Mouse (Mus musculus) testis, postnatal 10 days (tissue): Measurements from ENCODE around the gene Wdr1.
A peak's percentile ranks its signal among the peaks of the same experiment; 100 is the strongest.
"Not testable (repeated sequence)": the region's sequence is repeated elsewhere in the genome, so short reads cannot be mapped to it uniquely, and the experiment has no call there.

Source experiments
- DNase-seq: peaks from one replicate; pipeline ENCODE4 v3.0.0; 2021; ENCODE audit warnings: low spot score

Gene Wdr1

DNA sequence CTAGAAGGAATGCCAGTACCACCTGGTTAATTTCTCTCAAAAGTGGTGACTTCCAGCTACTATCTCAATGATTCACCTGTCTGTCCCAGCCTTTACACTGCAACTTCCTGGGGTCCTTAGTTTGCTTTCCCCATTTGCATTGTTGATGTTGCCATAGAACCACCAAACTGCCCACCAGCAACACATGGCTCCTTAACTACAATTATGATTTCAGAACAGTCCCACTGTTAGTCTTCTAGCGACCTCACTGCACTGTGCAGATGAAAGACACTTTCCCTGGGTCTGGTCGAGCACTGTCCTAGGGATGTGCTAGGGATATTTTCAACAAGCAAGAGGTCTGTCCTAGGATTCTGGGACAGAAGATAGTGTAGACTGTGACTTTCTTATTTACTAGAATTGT is at the start of gene Wdr1:
TSS of gene Wdr1 (minus strand) at position 101 of the 400 bp plus-strand sequence.
- no peak for DNase-seq

GRCm38 (mm10) chr5:38611118-38611517 is 48.1 kb upstream of the Wdr1 start:
- no peak for DNase-seq

DNA sequence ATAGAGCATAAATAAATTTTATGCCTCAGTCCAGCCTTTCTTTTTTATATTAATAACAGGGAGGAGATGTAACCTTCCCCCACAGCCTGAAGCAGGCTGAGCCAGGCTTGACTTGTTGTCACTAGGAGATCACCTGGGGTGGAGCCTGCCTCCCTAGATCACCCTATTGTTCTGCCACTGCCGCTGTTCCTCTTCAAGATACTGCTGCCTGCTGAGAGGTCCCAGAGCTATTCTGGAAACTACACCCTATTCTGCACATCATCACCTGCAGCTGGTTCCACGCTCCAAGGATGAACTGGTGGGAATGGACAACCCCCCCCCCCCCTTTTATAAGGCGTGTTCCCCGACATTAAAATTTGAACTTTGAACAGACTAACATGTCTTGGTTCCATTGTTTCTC is 45.2 kb upstream of the Wdr1 start:
- not testable (repeated sequence) for DNase-seq

GRCm38 (mm10) chr5:38598647-38599304 is 35.8 kb upstream of the Wdr1 start:
- DNase-seq = no peak

GRCm38 (mm10) chr5:38588924-38589323 is 25.9 kb upstream of the Wdr1 start:
- no peak for DNase-seq

- no peak for DNase-seq
These were observed 22.4 kb upstream of the Wdr1 start for GRCm38 (mm10) chr5:38585450-38585849.

DNA sequence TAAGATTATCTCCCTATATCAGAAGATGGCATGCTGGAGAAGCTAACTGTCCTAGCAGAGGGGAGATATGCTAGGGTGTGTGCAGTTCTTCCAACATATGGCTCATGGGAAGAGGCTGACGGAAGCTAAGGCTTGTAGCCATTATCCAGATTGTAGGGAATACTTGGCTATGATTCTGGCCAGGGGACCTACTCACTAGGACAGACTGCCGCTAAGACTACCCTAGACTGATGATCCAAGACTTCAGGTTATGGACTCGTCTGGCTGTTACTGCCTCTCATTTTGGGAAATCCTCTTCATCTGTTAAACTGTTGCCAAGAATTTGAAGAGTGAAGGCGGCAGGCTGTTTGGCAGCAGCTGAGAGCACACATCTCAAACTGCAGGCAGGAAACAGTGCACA is 20.0 kb upstream of the Wdr1 start:
- no peak for DNase-seq

DNA sequence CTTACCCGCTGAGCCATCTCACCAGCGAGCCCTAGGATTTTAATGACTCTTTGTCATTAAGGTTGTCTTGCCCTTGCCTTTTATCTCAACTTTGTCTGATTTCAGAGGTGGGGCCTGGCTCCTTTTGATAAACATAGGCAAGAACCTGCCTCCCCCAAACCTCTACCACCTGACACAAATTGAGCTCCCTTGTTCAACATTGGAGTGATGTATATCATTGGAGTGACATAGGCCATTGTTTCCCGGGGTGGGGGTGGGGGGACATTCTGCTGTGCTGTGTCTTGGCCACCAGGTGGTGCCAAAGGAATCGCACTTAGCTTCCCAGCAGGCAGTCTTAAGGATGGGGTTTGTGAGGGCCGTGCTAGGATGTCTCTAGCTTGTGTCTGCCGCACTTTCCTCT is 17.7 kb upstream of the Wdr1 start:
- DNase-seq = peak; percentile 49

DNA sequence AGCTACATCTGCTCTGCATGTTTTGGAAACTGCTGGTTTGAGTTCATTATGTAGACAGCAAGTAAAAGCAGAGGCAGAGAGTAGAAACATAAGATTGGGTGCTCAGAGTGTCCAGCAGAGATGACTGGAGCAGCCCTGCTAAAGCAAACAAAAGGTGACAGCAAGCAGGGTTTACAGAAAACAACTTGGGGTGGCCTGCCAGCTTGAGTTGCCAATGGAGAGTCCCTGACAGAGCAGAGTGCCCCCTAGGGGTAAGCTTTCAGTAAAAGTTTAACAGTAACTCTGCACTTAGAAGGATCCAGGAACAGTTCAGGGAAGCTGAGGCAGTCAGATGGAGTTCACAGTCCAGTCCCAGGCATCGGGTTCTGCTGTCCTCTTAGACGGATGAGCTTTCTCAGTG is 7.9 kb upstream of the Wdr1 start:
- no peak for DNase-seq

DNA sequence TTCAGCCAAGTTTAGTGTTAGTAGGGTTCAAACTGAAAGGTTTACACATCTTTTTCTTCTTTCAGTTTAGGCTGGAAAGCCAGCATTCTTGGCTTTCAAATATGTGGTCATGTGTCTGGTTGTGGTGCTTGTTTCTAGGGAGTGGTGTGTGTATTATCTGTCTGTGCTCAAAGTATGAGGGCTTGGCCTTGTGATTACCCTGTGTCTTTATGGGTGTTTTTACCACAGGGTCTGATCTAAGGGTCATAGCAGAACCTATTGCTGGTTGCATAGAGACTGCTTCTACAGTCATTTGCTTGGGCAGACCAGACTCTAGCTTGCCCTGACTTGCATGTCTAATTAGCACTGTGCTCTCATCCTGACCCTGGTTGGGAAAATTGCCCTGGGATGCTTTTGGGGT is 5.6 kb upstream of the Wdr1 start:
- no peak for DNase-seq

- no peak for DNase-seq
These were observed 1.8 kb upstream of the Wdr1 start for GRCm38 (mm10) chr5:38564831-38565230.

DNA sequence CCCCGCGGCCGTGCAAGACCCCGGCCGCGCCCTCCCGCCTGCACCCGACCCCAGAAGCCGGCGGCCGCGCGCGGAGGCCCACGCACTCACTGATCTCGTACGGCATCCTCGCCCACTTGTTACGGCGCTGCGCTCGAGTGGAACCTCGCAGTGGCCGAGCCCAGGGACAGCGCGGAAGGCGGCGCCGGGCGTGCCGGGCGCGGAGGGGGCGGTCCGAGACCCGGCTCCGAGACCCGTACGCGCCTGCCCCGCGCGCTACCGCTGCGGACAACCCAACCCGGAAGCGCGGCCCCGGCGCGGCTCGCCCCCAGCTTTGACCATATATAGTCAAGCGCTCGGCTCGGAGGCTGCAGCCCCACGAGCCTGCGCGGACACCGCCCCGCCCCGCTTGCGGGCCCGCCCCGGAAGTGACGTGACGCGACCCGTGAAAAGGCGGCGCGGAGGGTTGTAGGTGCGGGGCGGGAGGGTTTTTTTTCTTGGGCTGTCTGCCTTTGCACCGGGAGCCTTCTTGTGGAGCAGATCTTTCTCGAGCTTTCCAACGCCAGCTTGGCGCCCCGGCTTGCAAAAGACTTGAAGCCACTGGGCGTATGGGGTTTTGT is 1.5 kb downstream of the Wdr1 start:
- peak; percentile 99 for DNase-seq

GRCm38 (mm10) chr5:38560586-38561425 is 2.2 kb downstream of the Wdr1 start:
- DNase-seq = peak; percentile 57

DNA sequence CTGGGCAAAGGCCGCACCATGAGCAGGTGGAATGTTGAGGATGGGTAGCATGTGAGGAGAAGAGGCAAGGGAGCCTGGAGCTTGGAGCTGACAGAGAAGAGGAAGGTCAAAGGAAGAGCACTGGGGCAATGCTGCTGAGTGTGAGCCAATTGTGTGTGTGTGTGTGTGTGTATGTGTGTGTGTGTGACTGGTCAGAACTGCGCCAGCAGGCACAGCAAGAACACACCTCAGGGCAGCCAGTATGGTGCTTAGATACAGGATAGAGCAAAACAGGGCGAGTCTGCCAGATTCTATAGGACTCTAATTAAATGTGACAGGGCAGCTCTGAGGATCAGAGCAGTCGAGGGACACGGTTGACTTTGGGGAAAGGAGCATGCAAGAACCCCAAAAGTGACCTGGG is 4.2 kb downstream of the Wdr1 start:
- DNase-seq = no peak

- no peak for DNase-seq
These were observed 5.2 kb downstream of the Wdr1 start for GRCm38 (mm10) chr5:38557811-38558210.

GRCm38 (mm10) chr5:38556406-38556805 is 6.6 kb downstream of the Wdr1 start:
- DNase-seq = no peak

DNA sequence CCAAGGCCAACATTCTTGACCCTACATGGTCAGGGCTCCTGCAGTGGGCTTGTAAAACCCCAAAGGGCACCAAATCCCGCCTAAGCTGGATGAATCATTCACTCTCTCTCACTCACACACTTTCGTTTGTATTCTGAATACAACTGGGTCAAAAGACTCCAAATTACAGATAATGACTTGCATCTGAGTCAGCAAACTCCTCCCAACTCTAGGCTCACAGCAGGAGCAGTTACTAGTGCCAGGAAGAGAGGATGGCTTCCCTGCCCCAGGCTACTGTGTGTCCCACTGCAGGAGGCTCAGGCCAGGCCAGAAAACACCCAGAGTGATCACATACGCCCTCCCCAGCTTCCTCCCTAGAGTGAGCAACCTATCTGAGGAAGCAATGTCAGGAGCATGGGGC is 9.1 kb downstream of the Wdr1 start:
- no peak for DNase-seq

DNA sequence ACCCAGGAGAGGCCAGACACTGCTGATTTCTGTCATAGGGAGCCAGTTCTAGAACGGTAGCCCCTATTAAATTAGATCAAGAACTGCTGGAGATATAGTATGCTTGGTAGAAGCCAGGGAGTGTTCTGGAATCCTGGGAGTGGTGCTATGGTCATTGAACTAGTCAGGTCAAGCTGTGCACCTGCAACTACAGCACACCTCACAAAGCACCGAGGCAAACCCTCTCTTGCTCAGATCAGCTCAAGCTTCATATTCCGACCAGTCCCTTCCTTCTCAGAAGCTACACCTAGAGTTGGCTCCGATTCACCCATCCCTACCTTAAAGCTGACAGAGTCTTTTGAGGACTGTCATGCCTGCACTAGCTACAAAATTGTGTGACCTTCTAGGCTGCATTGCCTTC is 9.5 kb downstream of the Wdr1 start:
- DNase-seq = no peak

DNA sequence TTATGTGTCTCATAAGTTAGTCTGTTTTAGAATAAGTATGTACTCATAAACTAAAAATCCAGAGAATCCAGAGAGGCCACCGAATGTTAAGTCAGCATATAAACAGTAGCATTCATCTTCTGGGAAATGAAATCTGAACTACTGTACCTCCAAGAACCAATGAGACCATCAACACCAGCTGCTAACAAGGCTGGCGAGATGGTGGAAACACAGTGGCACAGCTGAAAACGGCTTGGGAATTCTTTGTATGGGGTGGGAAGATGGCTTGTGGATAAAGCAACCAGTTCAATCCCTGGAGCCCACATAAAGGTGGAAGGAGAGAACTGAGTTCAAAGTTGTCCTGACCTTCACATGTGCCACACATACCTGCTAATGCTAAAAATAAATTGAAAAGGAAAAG is 10.4 kb downstream of the Wdr1 start:
- no peak for DNase-seq

- DNase-seq = no peak
These were observed 12.7 kb downstream of the Wdr1 start for GRCm38 (mm10) chr5:38550221-38550768.

DNA sequence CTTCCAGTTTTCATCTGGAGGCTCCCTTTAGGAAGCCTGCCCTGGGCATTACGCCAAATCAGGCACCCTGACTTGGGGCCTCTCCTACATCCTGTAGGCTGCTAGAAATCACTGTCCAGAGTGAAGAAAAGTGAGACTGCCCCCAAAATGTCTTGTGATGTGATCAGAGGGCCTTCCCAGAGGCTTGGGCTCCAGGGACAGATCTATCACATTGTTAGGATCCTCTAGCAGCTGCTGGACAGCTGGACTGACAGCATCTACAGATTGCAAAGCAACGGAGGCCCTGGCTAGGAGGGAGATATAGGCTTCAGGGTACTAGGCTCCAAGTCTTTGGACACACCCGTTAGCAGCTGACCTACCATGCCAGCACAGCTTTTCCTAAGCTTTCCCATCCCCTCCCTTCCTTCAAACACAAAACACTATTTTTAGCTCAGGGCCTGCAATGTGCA is 13.5 kb downstream of the Wdr1 start:
- DNase-seq = no peak

DNA sequence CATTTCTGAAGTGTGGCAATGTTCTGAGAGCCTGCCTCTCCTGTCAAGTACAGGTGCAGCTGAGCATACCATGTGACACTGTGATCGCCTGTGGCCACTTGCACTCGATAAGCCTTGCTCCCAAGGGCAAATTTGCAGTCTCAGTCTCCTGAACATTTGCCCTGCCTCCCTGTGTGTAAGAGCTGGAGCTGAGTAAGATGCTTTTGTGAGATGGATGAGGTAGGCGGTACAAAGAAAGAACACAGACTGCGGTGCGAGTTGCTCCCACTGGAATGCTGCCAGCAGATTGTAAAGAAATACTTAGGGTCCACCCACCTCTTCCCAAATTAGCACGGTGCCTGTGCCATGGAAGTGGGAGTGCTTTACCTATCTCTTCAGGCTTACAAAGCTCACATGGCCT is 15.6 kb downstream of the Wdr1 start:
- no peak for DNase-seq
